In the genomic region with DNA sequence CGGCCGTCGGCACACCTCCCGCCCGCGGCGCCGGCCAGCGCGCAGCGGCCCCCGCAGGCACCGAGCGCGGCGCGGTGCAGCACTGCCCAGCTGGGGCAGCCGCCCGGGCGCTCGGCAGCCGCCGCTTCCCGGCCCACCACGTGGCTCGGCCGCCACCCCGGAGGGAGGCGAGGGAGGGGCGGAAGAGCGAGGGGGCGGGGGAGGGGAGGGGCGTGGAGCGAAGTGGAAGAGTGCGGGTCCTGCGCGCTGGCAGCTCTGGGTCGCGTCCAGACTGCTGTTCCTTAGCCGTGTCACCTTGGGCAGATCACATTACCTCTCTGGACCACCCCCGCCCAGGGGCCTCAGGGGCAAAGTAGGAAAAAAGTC, we compare ENCODE assay signal across 8 mouse cellular contexts. TPM values are rescaled to one million over a fixed set of nuclear protein-coding genes. Genes with fewer than 3 reads are reported as not detected.
DNase-seq lines count a peak whose midpoint lies in the region; ATAC-seq and TF ChIP-seq lines count a peak whose summit lies in the region.

Nkain1 (minus strand) TSS at position 126 of the 366 bp plus-strand sequence.

- peak within 1 kb of the TSS; percentile 68 for H3K27ac ChIP-seq in forebrain, embryonic 11.5 days (ENCODE audit: low read depth, low read length)
- peak within 1 kb of the TSS; percentile 93 for H3K27ac ChIP-seq in hindbrain, embryonic 11.5 days (ENCODE audit: low read depth, low read length)
- peak within 1 kb of the TSS; percentile 84 for H3K27ac ChIP-seq in left cerebral cortex, adult 2 months

- peaks cover 10% of the 10 kb centered on the region for H3K4me1 ChIP-seq in forebrain, embryonic 11.5 days (replicated peaks; ENCODE audit: control insufficient read depth, insufficient read depth, low read length)
- peaks cover 7% of the 10 kb centered on the region; the same call in 1 of the 2 replicates for H3K4me1 ChIP-seq in hindbrain, embryonic 11.5 days (replicated peaks; ENCODE audit: control insufficient read depth, insufficient read depth, low read length)

- DNase-seq in cerebellum, adult 11 months: no peak
- peak; percentile 62 for DNase-seq in MN1 (ENCODE audit: low spot score)
- DNase-seq in forebrain, embryonic 11.5 days (ENCODE audit: low spot score): peak; percentile 88
- peak; percentile 81 for DNase-seq in hindbrain, embryonic 11.5 days (ENCODE audit: low spot score)
- DNase-seq in left cerebral cortex, adult 2 months (ENCODE audit: extremely low spot score in 1 of 2, low spot score in 2 of 2): peak; percentile 33 to 50
- DNase-seq in mesoderm, embryonic 11.5 days (ENCODE audit: low read depth, low spot score): peak; percentile 77
- no peak for DNase-seq in ovary, adult 18-20 months (ENCODE audit: low spot score)

- no peak for TF ChIP-seq CTCF in left cerebral cortex, adult 2 months (IDR thresholded peaks at IDR 0.05)

- H3K27me3 ChIP-seq in forebrain, embryonic 11.5 days (ENCODE audit: control insufficient read depth, insufficient read depth, low read length): no peaks in the 10 kb centered on the region; the same call in 1 of the 2 replicates
- 0 out of 2 replicates have a peak, but pooled peaks cover 2% of the 10 kb centered on the region for H3K27me3 ChIP-seq in hindbrain, embryonic 11.5 days (ENCODE audit: control insufficient read depth, insufficient read depth, low read length)

- peak within 1 kb of the TSS; percentile 98 for H3K9ac ChIP-seq in forebrain, embryonic 11.5 days (ENCODE audit: low read length)
- peak within 1 kb of the TSS; percentile 98 for H3K9ac ChIP-seq in hindbrain, embryonic 11.5 days (ENCODE audit: low read depth, low read length)

- ATAC-seq in cerebellum, adult (ENCODE audit: insufficient number of reproducible peaks, low FRiP score, low TSS enrichment): 0 out of 2 replicates have a peak, but pooled peaks have one; percentile 16
- ATAC-seq in forebrain, embryonic 11.5 days (replicated peaks; ENCODE audit: low FRiP score): peak; percentile 88
- ATAC-seq in hindbrain, embryonic 11.5 days (ENCODE audit: low FRiP score): peak; percentile 74

- H3K4me3 ChIP-seq in forebrain, embryonic 11.5 days (ENCODE audit: low read depth, low read length): peak within 1 kb of the TSS; percentile 91
- H3K4me3 ChIP-seq in hindbrain, embryonic 11.5 days (ENCODE audit: low read depth, low read length): peak within 1 kb of the TSS; percentile 95
- H3K4me3 ChIP-seq in left cerebral cortex, adult 2 months: peak within 1 kb of the TSS; percentile 69

- no peaks in the 10 kb centered on the region for H3K36me3 ChIP-seq in forebrain, embryonic 11.5 days (ENCODE audit: control insufficient read depth, insufficient read depth, low read length)
- H3K36me3 ChIP-seq in hindbrain, embryonic 11.5 days (ENCODE audit: control insufficient read depth, insufficient read depth, low read length): no peaks in the 10 kb centered on the region

- H3K9me3 ChIP-seq in forebrain, embryonic 11.5 days (ENCODE audit: control insufficient read depth, low read length): no peaks in the 10 kb centered on the region
- H3K9me3 ChIP-seq in hindbrain, embryonic 11.5 days (ENCODE audit: control insufficient read depth, low read length): no peaks in the 10 kb centered on the region

- peak within 1 kb of the TSS; percentile 64 for H3K4me2 ChIP-seq in forebrain, embryonic 11.5 days (ENCODE audit: low read depth, low read length, severe bottlenecking)
- H3K4me2 ChIP-seq in hindbrain, embryonic 11.5 days (replicated peaks; ENCODE audit: low read depth, low read length): peak within 1 kb of the TSS; percentile 71

- 0% methylated on average over 14 of the region's 41 CpGs for WGBS in forebrain, embryonic 11.5 days
- WGBS in hindbrain, embryonic 11.5 days: 0% methylated on average over 4 of the region's 41 CpGs

- intact Hi-C loops in left cerebral cortex, adult 2 months (cut with DNase I): no loop called here

RNA-seq across cellular contexts. Expression of gene Nkain1, which starts in this region (rescaled TPM):
- 12.5 and 18.5 TPM in 2 replicates for polyA plus RNA-seq in forebrain, embryonic 11.5 days (2014; fragmentation: Nextera tagmentation; extraction: Ambion mirVana)
- polyA plus RNA-seq in hindbrain, embryonic 11.5 days (2014; fragmentation: Nextera tagmentation; extraction: Ambion mirVana): 21.6 and 27.4 TPM in 2 replicates
- 10 to 100 TPM; 28.2 to 29.8 TPM for total RNA-seq in left cerebral cortex, adult 2 months (2021)

Comparison
In these comparisons a context has a peak if more than half of its experiments do, and no peak if none do; other contexts are left out.
1. ATAC-seq: peak in every context shown above with its lines; median percentile 88 in forebrain, embryonic 11.5 days; 74 in hindbrain, embryonic 11.5 days; 16 in cerebellum, adult.
2. DNase-seq: peak in MN1 (single experiment), forebrain, embryonic 11.5 days (single experiment), hindbrain, embryonic 11.5 days (single experiment), left cerebral cortex, adult 2 months (2 of 2) and mesoderm, embryonic 11.5 days (single experiment); none in cerebellum, adult 11 months (single experiment) and ovary, adult 18-20 months (single experiment).
3. Peak in every context shown above with its lines, with median percentiles within 50 percentile points of each other: H3K27ac ChIP-seq and H3K4me3 ChIP-seq.